Mouse (Mus musculus) thymus, postnatal 10 days (tissue): ENCODE data around the gene Ddx49.

ENCODE experiments used
- DNase-seq, 2 experiments: peaks; one replicate each; pipeline ENCODE4 v3.0.0; 2021; ENCODE audit warnings: low spot score in 2 of 2

The Ddx49 gene

GRCm38 (mm10) chr8:70316511-70317504, 14.5 kb upstream of the Ddx49 start:
- no peak for DNase-seq

- DNase-seq, result peak; percentile 39 to 55
Measured at GRCm38 (mm10) chr8:70315624-70316510, 13.6 kb upstream of the Ddx49 start, which contains the start of gene Cers1. TSS of gene Cers1 (plus strand) at chr8:70315775.

- no peak for DNase-seq
Measured at GRCm38 (mm10) chr8:70313399-70313798, 11.1 kb upstream of the Ddx49 start.

- no peak for DNase-seq
Measured at GRCm38 (mm10) chr8:70309311-70309710, 7.0 kb upstream of the Ddx49 start.

GRCm38 (mm10) chr8:70302901-70303300, 612 bp upstream of the Ddx49 start:
- no peak for DNase-seq

- no peak for DNase-seq
Measured at GRCm38 (mm10) chr8:70300881-70301280, 1.4 kb downstream of the Ddx49 start.

GRCm38 (mm10) chr8:70293988-70294405, 8.3 kb downstream of the Ddx49 start:
- DNase-seq, result no peak

- DNase-seq, result peak in 1 of 2 experiments; percentile 25
Measured at GRCm38 (mm10) chr8:70286737-70287136, 15.6 kb downstream of the Ddx49 start.

- no peak for DNase-seq
Measured at GRCm38 (mm10) chr8:70285304-70285703, 17.0 kb downstream of the Ddx49 start.

GRCm38 (mm10) chr8:70284421-70284820, 17.9 kb downstream of the Ddx49 start:
- DNase-seq, result no peak

GRCm38 (mm10) chr8:70283136-70284077, 18.9 kb downstream of the Ddx49 start:
- DNase-seq, result no peak

GRCm38 (mm10) chr8:70282603-70283135, 19.6 kb downstream of the Ddx49 start, which contains the start of gene Homer3:
TSS of gene Homer3 (plus strand) at chr8:70282827.
- peak; percentile 91 to 94 for DNase-seq

- no peak for DNase-seq
Measured at GRCm38 (mm10) chr8:70281001-70281400, 21.3 kb downstream of the Ddx49 start.

GRCm38 (mm10) chr8:70279266-70279665, 23.0 kb downstream of the Ddx49 start:
- no peak for DNase-seq

GRCm38 (mm10) chr8:70278175-70278574, 24.1 kb downstream of the Ddx49 start:
- no peak for DNase-seq

- no peak for DNase-seq
Measured at GRCm38 (mm10) chr8:70276476-70276875, 25.8 kb downstream of the Ddx49 start.

GRCm38 (mm10) chr8:70274350-70274749, 27.9 kb downstream of the Ddx49 start:
- no peak for DNase-seq

GRCm38 (mm10) chr8:70272949-70273348, 29.3 kb downstream of the Ddx49 start:
- DNase-seq, result no peak

GRCm38 (mm10) chr8:70268799-70269565, 33.3 kb downstream of the Ddx49 start:
- DNase-seq, result peak in 1 of 2 experiments; percentile 48

GRCm38 (mm10) chr8:70268311-70268710, 34.0 kb downstream of the Ddx49 start:
- DNase-seq, result no peak
